Mouse (Mus musculus) CH12.LX (cell line): Measurements from ENCODE around the gene Grk5. TPM values are rescaled to one million over a fixed set of nuclear protein-coding genes. Genes with fewer than 3 reads are reported as not detected.

Source experiments
- DNase-seq: peaks from one replicate; pipeline ENCODE4 v3.0.0-alpha.2; 2013; ENCODE audit errors: extremely low read depth
- H3K27ac ChIP-seq: 2 replicates; pipeline ENCODE4 v1.5.1; 2012; ENCODE audit warnings: low read depth, mild to moderate bottlenecking, control low read depth, moderate library complexity; ENCODE audit not compliant: insufficient read depth
- H3K27me3 ChIP-seq: replicated peaks from 2 replicates; pipeline ENCODE3; 2012; ENCODE audit warnings: inconsistent platforms
- H3K36me3 ChIP-seq, 2 experiments: replicated peaks in 1 of 2; 2 replicates each; pipeline versions ENCODE3 to v1.6.1; 2012; ENCODE audit warnings: inconsistent platforms in 1 of 2, low read length in 1 of 2, mild to moderate bottlenecking in 1 of 2, mixed read lengths in 1 of 2, moderate library complexity in 1 of 2; ENCODE audit not compliant: control insufficient read depth in 1 of 2, insufficient read depth in 1 of 2
- H3K4me1 ChIP-seq, 2 experiments: 2 replicates each; pipeline ENCODE4 v1.6.1; 2012; ENCODE audit warnings: inconsistent platforms in 1 of 2, moderate library complexity in 1 of 2; ENCODE audit not compliant: insufficient read depth in 2 of 2, control insufficient read depth in 1 of 2
- H3K4me2 ChIP-seq: 2 replicates; pipeline ENCODE4 v1.6.1; 2012; ENCODE audit warnings: low read depth, mild to moderate bottlenecking, control low read depth; ENCODE audit not compliant: poor library complexity, insufficient read depth, severe bottlenecking
- H3K4me3 ChIP-seq, 3 experiments: fragments of 150-350 bp in 1 of 3; sonication (generic) in 1 of 3; replicated peaks in 1 of 3; 2 replicates each; pipeline versions ENCODE3 to v1.5.1; 2011 to 2012; ENCODE audit warnings: low read depth in 2 of 3, low read length in 2 of 3, mild to moderate bottlenecking in 2 of 3, moderate library complexity in 2 of 3, control low read depth in 1 of 3, improper control_type of control experiment in 1 of 3, inconsistent platforms in 1 of 3, mixed read lengths in 1 of 3; ENCODE audit not compliant: poor library complexity in 1 of 3
- H3K79me2 ChIP-seq: replicated peaks from 2 replicates; pipeline ENCODE4 v1.6.1; 2012; ENCODE audit warnings: mild to moderate bottlenecking, moderate library complexity; ENCODE audit not compliant: control insufficient read depth, poor library complexity, insufficient read depth, severe bottlenecking; ENCODE audit errors: extremely low read depth
- H3K9ac ChIP-seq: 2 replicates; pipeline ENCODE4 v1.6.1; 2012; ENCODE audit warnings: low read depth, mild to moderate bottlenecking, control low read depth, moderate library complexity; ENCODE audit not compliant: insufficient read depth
- H3K9me3 ChIP-seq: replicated peaks from 2 replicates; pipeline ENCODE3; 2012; ENCODE audit warnings: low read length, inconsistent platforms, mixed read lengths
- BHLHE40 ChIP-seq: IDR thresholded peaks from 2 replicates; pipeline ENCODE4 v1.6.1; 2011; ENCODE audit warnings: mild to moderate bottlenecking, low read depth, low read length, improper control_type of control experiment
- CHD1 ChIP-seq: IDR thresholded peaks from 2 replicates; pipeline ENCODE4 v1.6.1; 2012; ENCODE audit warnings: low read depth, low read length, improper control_type of control experiment, inconsistent platforms
- E2F4 ChIP-seq: IDR thresholded peaks from 2 replicates; pipeline ENCODE4 v1.6.1; 2011; ENCODE audit warnings: low read depth, low read length, improper control_type of control experiment; ENCODE audit not compliant: insufficient replicate concordance
- ELF1 ChIP-seq: IDR thresholded peaks from 2 replicates; pipeline ENCODE4 v1.6.1; 2014; ENCODE audit warnings: low read depth, mild to moderate bottlenecking, inconsistent platforms, low read length, improper control_type of control experiment
- EP300 ChIP-seq: IDR thresholded peaks from 2 replicates; pipeline ENCODE4 v1.6.1; 2011; ENCODE audit warnings: low read length, improper control_type of control experiment
- ETS1 ChIP-seq: conservative IDR thresholded peaks from 2 replicates; pipeline ENCODE4 v1.6.1; 2012; ENCODE audit warnings: low read depth, mild to moderate bottlenecking, inconsistent platforms, low read length, improper control_type of control experiment, moderate library complexity
- GABPA ChIP-seq: IDR thresholded peaks from 2 replicates; pipeline ENCODE4 v1.6.1; 2012; ENCODE audit warnings: low read depth, low read length, improper control_type of control experiment, inconsistent platforms; ENCODE audit not compliant: insufficient replicate concordance
- HCFC1 ChIP-seq: IDR thresholded peaks from 2 replicates; pipeline ENCODE4 v1.6.1; 2012; ENCODE audit warnings: low read depth, mild to moderate bottlenecking, inconsistent platforms, low read length, improper control_type of control experiment
- IRF4 ChIP-seq: IDR thresholded peaks from 2 replicates; pipeline ENCODE4 v1.6.1; 2014; ENCODE audit warnings: low read depth, mild to moderate bottlenecking, inconsistent platforms, low read length, improper control_type of control experiment
- JUN ChIP-seq: IDR thresholded peaks from 2 replicates; pipeline ENCODE4 v1.6.1; 2011; ENCODE audit warnings: low read depth, mild to moderate bottlenecking, low read length, improper control_type of control experiment, moderate library complexity; ENCODE audit not compliant: insufficient read depth
- KAT2A ChIP-seq: IDR thresholded peaks from 2 replicates; pipeline ENCODE4 v1.6.1; 2012; ENCODE audit warnings: low read length, improper control_type of control experiment, inconsistent platforms; ENCODE audit not compliant: insufficient replicate concordance
- MAX ChIP-seq: IDR thresholded peaks from 2 replicates; pipeline ENCODE4 v1.6.1; 2011; ENCODE audit warnings: low read length, improper control_type of control experiment
- MAZ ChIP-seq: IDR thresholded peaks from 2 replicates; pipeline ENCODE4 v1.6.1; 2012; ENCODE audit warnings: low read depth, mild to moderate bottlenecking, inconsistent platforms, low read length, improper control_type of control experiment, moderate library complexity
- NELFE ChIP-seq: IDR thresholded peaks from 2 replicates; pipeline ENCODE4 v1.6.1; 2011; ENCODE audit warnings: low read depth, low read length, improper control_type of control experiment
- NRF1 ChIP-seq: IDR thresholded peaks from 2 replicates; pipeline ENCODE4 v1.6.1; 2014; ENCODE audit warnings: low read depth, mild to moderate bottlenecking, inconsistent platforms, low read length, improper control_type of control experiment, moderate library complexity
- POLR2A ChIP-seq: IDR thresholded peaks from 2 replicates; pipeline ENCODE4 v1.6.1; 2011; ENCODE audit warnings: low read depth, mild to moderate bottlenecking, improper control_type of control experiment, low read length
- POLR2AphosphoS2 ChIP-seq: IDR thresholded peaks from 2 replicates; pipeline ENCODE4 v1.6.1; 2011; ENCODE audit warnings: low read depth, low read length, improper control_type of control experiment
- RCOR1 ChIP-seq: conservative IDR thresholded peaks from 2 replicates; pipeline ENCODE4 v1.6.1; 2012; ENCODE audit warnings: low read depth, mild to moderate bottlenecking, inconsistent platforms, low read length, improper control_type of control experiment
- SIN3A ChIP-seq: IDR thresholded peaks from 2 replicates; pipeline ENCODE4 v1.6.1; 2012; ENCODE audit warnings: low read length, improper control_type of control experiment, inconsistent platforms
- SMC3 ChIP-seq: IDR thresholded peaks from 2 replicates; pipeline ENCODE4 v1.6.1; 2011; ENCODE audit warnings: low read depth, low read length, improper control_type of control experiment
- TBP ChIP-seq: conservative IDR thresholded peaks from 2 replicates; pipeline ENCODE4 v1.6.1; 2011; ENCODE audit warnings: low read depth, low read length, improper control_type of control experiment
- TCF12 ChIP-seq: IDR thresholded peaks from 2 replicates; pipeline ENCODE4 v1.6.1; 2014; ENCODE audit warnings: low read depth, mild to moderate bottlenecking, inconsistent platforms, low read length, improper control_type of control experiment
- UBTF ChIP-seq: IDR thresholded peaks from 2 replicates; pipeline ENCODE4 v1.6.1; 2012; ENCODE audit warnings: low read depth, mild to moderate bottlenecking, inconsistent platforms, low read length, improper control_type of control experiment, moderate library complexity
- USF2 ChIP-seq: conservative IDR thresholded peaks from 2 replicates; pipeline ENCODE4 v1.6.1; 2011; ENCODE audit warnings: low read depth, low read length, improper control_type of control experiment
- ZC3H11A ChIP-seq: IDR thresholded peaks from 2 replicates; pipeline ENCODE4 v1.6.1; 2012; ENCODE audit warnings: low read depth, mild to moderate bottlenecking, inconsistent platforms, low read length, improper control_type of control experiment
- ZKSCAN1 ChIP-seq: IDR thresholded peaks from 2 replicates; pipeline ENCODE4 v1.6.1; 2012; ENCODE audit warnings: low read depth, inconsistent platforms, low read length, improper control_type of control experiment, borderline replicate concordance
- ZNF384 ChIP-seq: IDR thresholded peaks from 2 replicates; pipeline ENCODE4 v1.6.1; 2012; ENCODE audit warnings: low read depth, low read length, improper control_type of control experiment, inconsistent platforms
- dilution Hi-C: fragments of 300-500 bp; cut with MboI; formaldehyde crosslinking; loops from 2 replicates; pipeline ENCODE4 v1.14.3; 2020; ENCODE audit warnings: low sequenced_read_pairs; ENCODE audit not compliant: extremely low pct_unique_long_range_greater_than_20kb, extremely low pct_ligation_motif_present
- in situ Hi-C: fragments of 300-500 bp; cut with MboI; formaldehyde crosslinking; loops from 3 replicates; pipeline ENCODE4 v1.14.3; 2019; ENCODE audit warnings: low sequenced_read_pairs, low pct_ligation_motif_present, low pct_unique_long_range_greater_than_20kb, mixed read lengths
- polyA plus RNA-seq: library from polyadenylated mRNA; unstranded; fragments of >175 nt; gene quantifications from 2 replicates; pipeline ENCODE4 v1.2.1, GENCODE M21; 2012; ENCODE audit warnings: low read depth; ENCODE audit not compliant: insufficient read length
- total RNA-seq, 2 experiments: library from RNA; depleted of rRNA; stranded (reverse); fragments of 300-350 nt in 1 of 2; fragments of >200 nt in 1 of 2; gene quantifications; 2 replicates each; pipeline ENCODE4 v1.2.3; 2012 to 2014

Grk5 gene
- total and polyA plus RNA-seq, 3 experiments, result 5.7 to 11.5 (median 7.6) TPM

DNA sequence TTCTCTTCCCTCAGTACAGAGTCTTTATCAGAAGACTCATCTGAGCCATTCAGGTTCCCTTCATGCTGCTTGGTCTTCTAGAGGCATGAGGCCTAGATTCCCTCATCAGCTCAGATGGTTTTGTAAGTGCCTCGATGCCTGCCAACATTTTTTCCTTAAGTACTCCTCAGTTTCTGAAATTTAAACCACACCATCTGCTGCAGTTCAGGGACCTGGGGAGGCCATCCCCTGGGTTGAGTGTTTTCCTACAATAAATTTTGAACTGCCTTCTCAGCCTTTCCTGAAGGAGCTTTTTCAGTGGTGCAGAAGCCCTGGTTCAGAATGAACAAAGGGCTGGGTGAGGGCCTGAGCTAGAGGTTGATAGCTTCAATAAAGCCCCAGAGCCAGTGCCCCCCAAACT lies 159.9 kb downstream of the Grk5 start:
- H3K4me2 ChIP-seq, result no peak overlapping the region
- H3K36me3 ChIP-seq, result peaks cover 0 to 30% of the 10 kb centered on the region in 2 experiments
- no peak overlapping the region for H3K27ac ChIP-seq
- in situ Hi-C loops (no loop called here), dilution Hi-C loops (no loop called here)
- no peak for DNase-seq
- H3K4me3 ChIP-seq, result no peak overlapping the region
- peaks cover 0 to 19% of the 10 kb centered on the region in 2 experiments; a peak in 2 of 4 replicates for H3K4me1 ChIP-seq
- no peak for TF ChIP-seq HCFC1
- TF ChIP-seq ETS1, result no peak
- no peak for TF ChIP-seq SIN3A
- no peak for TF ChIP-seq IRF4
- no peak for TF ChIP-seq SMC3
- no peak for TF ChIP-seq TBP
- TF ChIP-seq ELF1, result no peak
- no peak for TF ChIP-seq POLR2AphosphoS2
- TF ChIP-seq USF2, result no peak
- no peak for TF ChIP-seq POLR2A
- no peak for TF ChIP-seq ZC3H11A
- TF ChIP-seq EP300, result no peak
- no peak for TF ChIP-seq RCOR1
- no peak for TF ChIP-seq ZNF384
- TF ChIP-seq MAZ, result no peak
- TF ChIP-seq E2F4, result no peak
- TF ChIP-seq NRF1, result no peak
- no peak for TF ChIP-seq KAT2A
- no peak for TF ChIP-seq ZKSCAN1
- TF ChIP-seq UBTF, result no peak
- TF ChIP-seq, all 38 proteins: peak for 0
- H3K9ac ChIP-seq, result no peak overlapping the region
- no peaks in the 10 kb centered on the region for H3K27me3 ChIP-seq
- H3K9me3 ChIP-seq, result peaks cover 8% of the 10 kb centered on the region
- 0 out of 2 replicates have a peak, but pooled peaks cover 2% of the 10 kb centered on the region for H3K79me2 ChIP-seq

- in situ Hi-C loops, result no loop called here
- no peaks in the 10 kb centered on the region for H3K27me3 ChIP-seq
Observed at GRCm38 (mm10) chr19:61051151-61051550, 161.6 kb downstream of the Grk5 start.

More at GRCm38 (mm10) chr19:61051151-61051550, 161.6 kb downstream of the Grk5 start:
- peaks cover 10% of the 10 kb centered on the region for H3K9me3 ChIP-seq
- dilution Hi-C loops, result no loop called here
- H3K4me2 ChIP-seq, result no peak overlapping the region
- no peak overlapping the region for H3K9ac ChIP-seq
- H3K27ac ChIP-seq, result no peak overlapping the region
- TF ChIP-seq NRF1 (no peak), BHLHE40 (no peak), HCFC1 (no peak), GABPA (no peak), TCF12 (no peak), SIN3A (no peak), POLR2A (no peak), MAZ (no peak), ZNF384 (no peak), CHD1 (no peak), NELFE (no peak), JUN (no peak), ZC3H11A (no peak), SMC3 (no peak), ETS1 (no peak), ZKSCAN1 (no peak), MAX (no peak)
- no peak overlapping the region for H3K4me3 ChIP-seq
- DNase-seq, result no peak
- 0 out of 2 replicates have a peak, but pooled peaks cover 2% of the 10 kb centered on the region for H3K79me2 ChIP-seq
- H3K36me3 ChIP-seq, result peaks cover 0 to 28% of the 10 kb centered on the region in 2 experiments
- peaks cover 0 to 36% of the 10 kb centered on the region in 2 experiments; a peak in 2 of 4 replicates for H3K4me1 ChIP-seq
